Mouse (Mus musculus): ENCODE results near the gene Il17re. TPM values are rescaled to one million over a fixed set of nuclear protein-coding genes. Genes with fewer than 3 reads are reported as not detected.
A peak's percentile ranks its signal among the peaks of the same experiment; 100 is the strongest.

Gene Il17re
- polyA plus RNA-seq, 1 experiment from 2014 or later = 0.36 TPM

DNA sequence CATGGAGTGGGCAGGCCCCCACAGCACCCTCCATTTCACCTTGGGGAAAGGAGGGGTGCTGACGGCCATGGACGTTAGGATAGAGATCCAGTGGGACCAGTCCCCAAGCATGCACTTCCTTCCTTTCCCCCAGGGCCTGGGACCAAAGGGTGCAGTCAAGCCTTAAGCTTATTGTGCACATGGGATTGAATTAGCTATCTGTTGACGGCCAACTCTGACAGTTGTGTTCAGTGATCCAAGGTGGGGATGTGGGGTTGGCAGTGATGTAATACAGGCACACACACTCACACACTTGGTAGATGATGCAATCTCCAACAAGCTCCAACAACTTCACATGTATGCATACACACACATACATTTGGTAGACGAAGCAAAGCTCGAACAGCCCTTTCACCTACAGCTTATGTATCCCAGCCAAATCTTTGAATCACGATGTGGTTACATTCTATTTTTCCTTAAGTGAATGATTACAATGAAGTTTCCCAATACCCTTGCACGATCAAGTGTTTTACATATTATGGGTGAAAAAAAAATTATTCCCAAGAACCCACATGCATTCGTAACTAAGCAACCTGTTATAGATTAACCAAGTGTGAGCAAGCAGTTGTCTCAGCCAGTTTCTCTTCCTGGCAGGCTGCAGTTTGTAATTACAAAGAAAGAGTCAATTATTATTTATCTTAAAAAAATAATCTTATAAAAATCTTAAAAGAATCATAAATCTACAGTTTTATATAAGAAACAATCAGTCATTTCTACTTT, 13.9 kb upstream of the Il17re start:
- Histone ChIP-seq H3K4me3 (no peak overlapping the region), H3K36me3 (peaks cover 41% of the 10 kb centered on the region), H3K27me3 (replicated peaks) (no peaks in the 10 kb centered on the region), H3K27ac (no peak overlapping the region), H3K9ac (no peak overlapping the region), H3K4me2 (peak overlapping the region; percentile 14; the same call in 1 of the 2 replicates), H3K4me1 (peaks cover 21% of the 10 kb centered on the region), H3K9me3 (replicated peaks) (no peaks in the 10 kb centered on the region)
- no peak for ATAC-seq
- WGBS (ENCODE audit: insufficient replicate concordance) = 76% methylated on average over 8 of the region's 8 CpGs

DNA sequence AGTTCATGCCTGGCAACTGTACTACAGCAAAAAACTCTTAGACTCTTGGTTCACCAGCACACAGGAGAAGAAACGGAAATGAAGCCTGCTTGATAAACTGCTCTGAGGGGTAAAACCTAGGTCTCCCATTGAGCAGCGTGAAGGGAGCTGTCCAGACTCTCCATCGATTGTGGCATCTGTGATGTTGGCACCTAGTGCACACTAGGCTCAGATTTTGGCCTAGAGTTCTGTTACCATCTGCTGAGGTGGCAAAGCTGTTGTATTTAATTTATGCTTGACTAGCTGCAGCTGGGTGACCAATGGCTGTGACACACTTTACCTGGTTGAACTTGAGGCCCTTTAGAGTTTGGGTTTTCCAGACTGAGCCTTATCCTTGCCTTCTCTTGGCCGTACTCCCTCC, 10.6 kb upstream of the Il17re start:
- H3K27ac ChIP-seq = no peak overlapping the region
- 83% methylated on average over 4 of the region's 4 CpGs for WGBS (ENCODE audit: insufficient replicate concordance)
- H3K9me3 ChIP-seq (replicated peaks) = no peaks in the 10 kb centered on the region
- ATAC-seq = no peak
- no peak overlapping the region for H3K4me3 ChIP-seq
- H3K9ac ChIP-seq = no peak overlapping the region
- peaks cover 14% of the 10 kb centered on the region for H3K4me1 ChIP-seq
- peaks cover 41% of the 10 kb centered on the region for H3K36me3 ChIP-seq
- H3K27me3 ChIP-seq (replicated peaks) = no peaks in the 10 kb centered on the region
- no peak overlapping the region for H3K4me2 ChIP-seq

DNA sequence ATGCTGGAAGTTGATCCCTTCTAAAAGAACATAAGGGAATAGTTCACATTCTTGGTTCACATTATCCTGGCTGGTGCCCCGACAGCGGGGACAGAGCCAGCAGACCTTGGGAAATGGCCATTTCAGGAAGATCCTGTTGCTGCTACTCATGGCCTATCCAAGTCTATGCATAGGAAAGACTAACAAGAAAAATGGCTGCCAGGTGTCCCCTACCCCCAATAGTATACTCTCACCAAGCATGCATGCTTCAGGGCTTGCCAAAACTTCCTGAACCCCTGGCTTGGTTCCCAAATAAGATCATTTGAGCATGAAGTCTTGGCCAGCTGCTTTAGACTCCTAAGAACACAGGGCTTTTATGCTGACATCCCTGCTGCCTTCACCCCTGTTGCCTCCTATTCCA, 6.4 kb upstream of the Il17re start:
- 66% methylated on average over 2 of the region's 2 CpGs for WGBS (ENCODE audit: insufficient replicate concordance)
- no peak for ATAC-seq
- H3K27ac ChIP-seq = no peak overlapping the region

DNA sequence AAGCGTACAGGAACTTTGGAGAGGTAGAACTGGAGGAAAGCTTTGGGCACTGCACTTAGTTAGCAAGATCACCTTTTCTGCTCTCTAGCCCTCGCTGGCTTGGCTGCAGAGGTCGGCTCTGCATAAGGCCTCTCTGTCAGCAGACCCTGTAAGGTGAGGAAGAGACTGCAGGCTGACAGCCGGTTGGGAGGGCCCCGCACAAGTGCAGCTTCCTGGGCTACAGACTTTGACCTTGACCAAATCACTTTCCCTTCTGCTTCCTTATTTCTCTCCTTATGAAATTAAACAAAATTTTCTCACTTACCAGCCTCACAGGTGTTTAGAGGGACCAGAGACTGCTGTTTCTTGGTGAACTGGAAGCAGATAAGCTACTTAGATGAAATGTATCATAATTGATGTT, 3.3 kb upstream of the Il17re start:
- H3K9me3 ChIP-seq (replicated peaks) = no peaks in the 10 kb centered on the region
- 36% methylated on average over 5 of the region's 5 CpGs for WGBS (ENCODE audit: insufficient replicate concordance)
- no peak overlapping the region for H3K4me2 ChIP-seq
- H3K27ac ChIP-seq = no peak overlapping the region
- H3K4me3 ChIP-seq = no peak overlapping the region
- H3K27me3 ChIP-seq (replicated peaks) = no peaks in the 10 kb centered on the region
- H3K4me1 ChIP-seq = no peaks in the 10 kb centered on the region
- ATAC-seq = no peak
- no peaks in the 10 kb centered on the region for H3K36me3 ChIP-seq
- H3K9ac ChIP-seq = no peak overlapping the region

More for the DNA sequence above, 6.4 kb upstream of the Il17re start:
- Histone ChIP-seq H3K4me2 (no peak overlapping the region), H3K9me3 (replicated peaks) (no peaks in the 10 kb centered on the region), H3K9ac (no peak overlapping the region), H3K4me1 (no peaks in the 10 kb centered on the region), H3K27me3 (replicated peaks) (no peaks in the 10 kb centered on the region), H3K4me3 (no peak overlapping the region), H3K36me3 (peaks cover 24% of the 10 kb centered on the region)

DNA sequence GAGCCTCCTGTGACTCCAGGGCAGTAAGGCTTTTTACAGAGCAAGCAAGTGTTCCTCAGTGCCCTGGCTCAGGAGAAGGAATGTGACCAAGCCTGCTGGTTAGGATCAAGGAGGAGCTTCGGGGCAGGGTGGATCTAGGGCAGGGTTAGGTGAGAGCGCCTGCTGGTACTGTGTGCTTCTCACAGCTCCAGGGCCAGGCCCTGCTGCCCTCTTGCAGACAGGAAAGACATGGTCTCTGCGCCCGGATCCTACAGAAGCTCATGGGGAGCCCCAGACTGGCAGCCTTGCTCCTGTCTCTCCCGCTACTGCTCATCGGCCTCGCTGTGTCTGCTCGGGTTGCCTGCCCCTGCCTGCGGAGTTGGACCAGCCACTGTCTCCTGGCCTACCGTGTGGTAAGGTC, 351 bp downstream of the Il17re start:
- Histone ChIP-seq H3K4me3 (no peak overlapping the region), H3K36me3 (no peaks in the 10 kb centered on the region), H3K4me1 (no peaks in the 10 kb centered on the region), H3K27me3 (replicated peaks) (no peaks in the 10 kb centered on the region), H3K9me3 (replicated peaks) (no peaks in the 10 kb centered on the region), H3K4me2 (no peak overlapping the region), H3K27ac (no peak overlapping the region), H3K9ac (no peak overlapping the region)
- 63% methylated on average over 10 of the region's 10 CpGs for WGBS (ENCODE audit: insufficient replicate concordance)
- no peak for ATAC-seq

DNA sequence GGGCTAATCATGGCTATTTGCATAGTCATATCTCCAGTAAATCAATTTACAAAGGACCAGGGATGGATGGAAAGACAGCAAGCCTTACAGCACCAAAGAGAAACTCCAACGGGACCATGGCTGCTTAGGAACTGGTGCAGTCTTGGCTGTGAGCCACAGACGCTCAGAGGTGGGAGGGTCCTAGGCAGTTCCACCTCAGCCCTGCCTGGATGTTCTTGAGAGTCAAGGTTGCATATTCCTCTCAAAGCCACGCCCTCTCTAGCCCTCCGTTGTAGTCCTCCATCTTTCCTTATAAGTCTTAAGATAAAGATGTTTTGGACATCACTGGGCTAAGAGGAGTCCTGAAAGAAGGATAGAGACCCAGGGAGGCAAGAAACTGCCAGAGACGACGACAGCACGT, 5.8 kb downstream of the Il17re start:
- no peak overlapping the region for H3K4me3 ChIP-seq
- H3K9me3 ChIP-seq (replicated peaks) = no peaks in the 10 kb centered on the region
- H3K9ac ChIP-seq = no peak overlapping the region
- H3K4me1 ChIP-seq = peaks cover 3% of the 10 kb centered on the region
- H3K27ac ChIP-seq = no peak overlapping the region
- H3K4me2 ChIP-seq = no peak overlapping the region
- no peaks in the 10 kb centered on the region for H3K36me3 ChIP-seq
- WGBS (ENCODE audit: insufficient replicate concordance) = 58% methylated on average over 7 of the region's 7 CpGs
- peaks cover 29% of the 10 kb centered on the region; the same call in 1 of the 2 replicates for H3K27me3 ChIP-seq (replicated peaks)
- ATAC-seq = no peak

DNA sequence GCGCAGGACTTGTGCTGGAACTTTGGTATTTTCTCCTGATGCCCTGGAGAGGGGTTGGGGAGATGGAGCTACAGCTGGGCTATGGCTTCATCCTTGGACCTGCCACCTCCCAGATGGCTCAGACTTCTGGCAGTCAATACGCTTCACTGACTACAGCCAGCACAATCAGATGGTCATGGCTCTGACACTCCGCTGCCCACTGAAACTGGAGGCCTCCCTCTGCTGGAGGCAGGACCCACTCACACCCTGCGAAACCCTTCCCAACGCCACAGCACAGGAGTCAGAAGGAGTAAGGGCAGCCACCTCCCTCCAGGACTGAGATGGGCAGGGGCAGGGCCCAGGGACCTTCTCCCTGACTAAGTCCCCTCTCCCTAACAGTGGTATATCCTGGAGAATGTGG, 7.3 kb downstream of the Il17re start:
- ATAC-seq = no peak
- H3K36me3 ChIP-seq = no peaks in the 10 kb centered on the region
- peaks cover 44% of the 10 kb centered on the region for H3K27me3 ChIP-seq (replicated peaks)
- H3K27ac ChIP-seq = no peak overlapping the region
- no peak overlapping the region for H3K4me2 ChIP-seq
- WGBS (ENCODE audit: insufficient replicate concordance) = 51% methylated on average over 5 of the region's 5 CpGs
- no peak overlapping the region for H3K9ac ChIP-seq
- no peaks in the 10 kb centered on the region for H3K9me3 ChIP-seq (replicated peaks)
- H3K4me1 ChIP-seq = peaks cover 13% of the 10 kb centered on the region
- no peak overlapping the region for H3K4me3 ChIP-seq

DNA sequence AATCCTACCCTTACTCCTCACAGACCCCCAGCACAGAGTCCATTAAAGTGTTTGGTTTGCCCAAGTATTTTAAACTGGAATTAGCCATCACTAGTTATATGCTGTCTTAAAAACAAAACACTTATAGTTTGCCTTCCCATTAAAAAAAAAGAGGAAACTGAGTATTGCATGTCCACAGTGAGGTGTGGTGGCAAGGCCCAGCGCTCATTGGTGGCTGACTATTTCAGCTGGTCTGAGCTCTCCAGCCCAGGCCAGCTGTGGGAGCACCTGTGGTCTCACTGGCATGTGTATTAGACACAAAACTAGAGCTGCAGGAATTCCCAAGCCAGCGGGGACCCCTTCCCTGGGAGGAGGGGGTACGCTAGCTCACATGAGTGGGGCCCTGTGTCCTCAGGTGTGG, 10.2 kb downstream of the Il17re start:
- Histone ChIP-seq H3K4me2 (peak overlapping the region; percentile 75), H3K27me3 (replicated peaks) (peaks cover 64% of the 10 kb centered on the region), H3K9ac (no peak overlapping the region), H3K36me3 (no peaks in the 10 kb centered on the region), H3K9me3 (replicated peaks) (no peaks in the 10 kb centered on the region), H3K4me3 (no peak overlapping the region), H3K27ac (no peak overlapping the region), H3K4me1 (peaks cover 21% of the 10 kb centered on the region)
- WGBS (ENCODE audit: insufficient replicate concordance) = 44% methylated on average over 3 of the region's 3 CpGs
- no peak for ATAC-seq

DNA sequence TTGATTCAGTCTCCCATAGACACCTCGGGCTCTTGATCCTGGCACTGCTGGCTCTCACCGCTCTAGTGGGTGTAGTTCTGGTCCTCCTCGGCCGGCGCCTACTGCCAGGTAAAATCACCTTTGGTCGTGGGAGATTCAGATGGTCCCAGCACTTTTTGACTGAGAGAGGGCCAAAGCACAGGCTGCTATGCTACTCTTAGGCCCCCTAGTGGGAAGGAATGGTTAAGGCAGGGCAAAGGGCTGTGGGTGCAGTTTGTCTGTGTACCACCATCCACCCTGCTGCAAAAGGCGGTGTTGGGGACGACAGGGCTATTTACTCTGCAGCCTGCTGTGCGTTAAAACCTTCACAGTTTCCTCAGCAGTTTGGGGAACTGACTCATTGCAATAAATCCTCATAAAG, 10.7 kb downstream of the Il17re start:
- Histone ChIP-seq H3K27me3 (replicated peaks) (peaks cover 62% of the 10 kb centered on the region), H3K9ac (peak overlapping the region; percentile 56; the same call in 1 of the 2 replicates), H3K36me3 (no peaks in the 10 kb centered on the region), H3K9me3 (replicated peaks) (no peaks in the 10 kb centered on the region), H3K4me1 (peaks cover 21% of the 10 kb centered on the region), H3K4me3 (peak overlapping the region; percentile 34), H3K4me2 (peak overlapping the region; percentile 75), H3K27ac (no peak overlapping the region)
- peak; percentile 61; the same call in 1 of the 2 replicates for ATAC-seq
- WGBS (ENCODE audit: insufficient replicate concordance) = 5% methylated on average over 9 of the region's 9 CpGs

DNA sequence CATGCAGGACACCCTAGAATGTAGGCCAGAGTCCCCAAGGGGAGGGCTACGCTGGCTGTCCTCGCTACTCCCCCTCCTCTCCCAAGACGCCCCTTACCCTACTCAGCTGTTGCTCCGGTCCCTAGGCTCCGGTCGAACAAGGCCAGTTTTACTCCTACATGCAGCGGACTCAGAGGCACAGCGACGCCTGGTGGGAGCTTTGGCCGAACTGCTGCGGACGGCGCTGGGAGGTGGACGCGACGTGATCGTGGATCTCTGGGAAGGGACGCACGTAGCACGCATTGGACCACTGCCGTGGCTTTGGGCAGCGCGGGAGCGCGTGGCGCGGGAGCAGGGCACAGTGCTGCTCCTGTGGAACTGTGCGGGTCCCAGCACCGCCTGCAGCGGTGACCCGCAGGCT, 11.1 kb downstream of the Il17re start:
- WGBS (ENCODE audit: insufficient replicate concordance) = 2% methylated on average over 31 of the region's 31 CpGs
- Histone ChIP-seq H3K4me2 (peak overlapping the region; percentile 75), H3K4me1 (peaks cover 21% of the 10 kb centered on the region), H3K27me3 (replicated peaks) (peaks cover 58% of the 10 kb centered on the region), H3K36me3 (no peaks in the 10 kb centered on the region), H3K4me3 (peak overlapping the region; percentile 34), H3K9me3 (replicated peaks) (no peaks in the 10 kb centered on the region), H3K9ac (peak overlapping the region; percentile 56), H3K27ac (no peak overlapping the region)
- ATAC-seq = peak; percentile 61

DNA sequence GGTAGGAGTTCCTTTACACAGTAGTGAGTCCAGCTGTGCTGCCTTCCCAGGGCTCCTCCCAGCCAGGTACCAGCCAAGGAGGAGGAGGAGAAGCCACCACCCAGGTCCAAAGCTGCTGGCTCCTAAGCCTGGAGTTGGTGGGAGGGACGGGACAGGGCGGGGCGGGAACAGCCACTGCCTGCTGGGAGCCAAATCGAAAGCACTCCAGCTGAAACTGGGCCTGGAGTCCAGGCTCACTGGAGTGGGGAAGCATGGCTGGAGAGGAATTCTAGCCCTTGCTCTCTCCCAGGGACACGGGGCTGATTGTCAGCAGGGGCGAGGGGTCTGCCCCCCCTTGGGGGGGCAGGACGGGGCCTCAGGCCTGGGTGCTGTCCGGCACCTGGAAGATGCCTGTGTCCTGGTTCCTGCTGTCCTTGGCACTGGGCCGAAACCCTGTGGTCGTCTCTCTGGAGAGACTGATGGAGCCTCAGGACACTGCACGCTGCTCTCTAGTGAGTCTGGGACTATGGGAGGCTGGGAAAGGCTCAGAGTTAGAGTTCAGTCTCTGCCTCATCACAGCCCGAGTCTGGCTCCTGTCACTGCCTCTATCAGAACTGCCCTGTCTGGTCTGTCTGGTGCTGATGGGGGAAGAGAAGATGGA, 13.1 kb downstream of the Il17re start, which contains the start of gene Il17rc:
Gene Il17rc, plus strand, starts transcription at position 131 of the 640 bp plus-strand sequence.
- no peaks in the 10 kb centered on the region for H3K9me3 ChIP-seq (replicated peaks)
- 43% methylated on average over 12 of the region's 12 CpGs for WGBS (ENCODE audit: insufficient replicate concordance)
- H3K4me1 ChIP-seq = peaks cover 21% of the 10 kb centered on the region
- H3K27me3 ChIP-seq (replicated peaks) = peaks cover 53% of the 10 kb centered on the region
- peak within 1 kb of the TSS; percentile 9; the same call in 1 of the 2 replicates for H3K9ac ChIP-seq
- no peak within 1 kb of the TSS for H3K27ac ChIP-seq
- peak within 1 kb of the TSS; percentile 45 for H3K4me2 ChIP-seq
- H3K4me3 ChIP-seq = 0 out of 2 replicates have a peak within 1 kb of the TSS, but pooled peaks have one; percentile 12
- H3K36me3 ChIP-seq = no peaks in the 10 kb centered on the region
- no peak for ATAC-seq

DNA sequence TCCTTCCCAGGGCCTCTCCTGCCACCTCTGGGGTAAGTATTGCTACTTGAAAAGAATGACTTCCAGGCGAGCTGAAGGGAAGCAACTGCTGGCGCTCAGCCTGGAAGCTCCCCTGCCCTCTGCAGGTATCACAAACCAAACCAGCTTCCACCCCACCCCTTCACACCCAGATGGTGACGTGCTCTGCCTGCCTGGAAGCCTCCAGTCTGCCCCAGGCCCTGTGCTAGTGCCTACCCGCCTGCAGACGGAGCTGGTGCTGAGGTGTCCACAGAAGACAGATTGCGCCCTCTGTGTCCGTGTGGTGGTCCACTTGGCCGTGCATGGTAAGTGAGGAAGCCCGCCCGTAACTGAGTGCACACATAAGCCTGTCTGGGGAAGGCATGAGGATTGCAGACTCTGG, 13.8 kb downstream of the Il17re start:
- Histone ChIP-seq H3K36me3 (no peaks in the 10 kb centered on the region), H3K27ac (no peak overlapping the region), H3K27me3 (replicated peaks) (peaks cover 60% of the 10 kb centered on the region), H3K9me3 (replicated peaks) (no peaks in the 10 kb centered on the region), H3K4me1 (peaks cover 21% of the 10 kb centered on the region), H3K9ac (no peak overlapping the region), H3K4me3 (no peak overlapping the region), H3K4me2 (0 out of 2 replicates have a peak overlapping the region, but pooled peaks have one; percentile 45)
- no peak for ATAC-seq
- WGBS (ENCODE audit: insufficient replicate concordance) = 67% methylated on average over 10 of the region's 10 CpGs
